Mouse (Mus musculus): ENCODE results near the gene Trex2. TPM values are rescaled to one million over a fixed set of nuclear protein-coding genes. Genes with fewer than 3 reads are reported as not detected.

Gene Trex2
- polyA plus RNA-seq, 1 experiment from 2014 or later = not detected

- H3K9ac ChIP-seq (ENCODE audit: low read depth, low read length) = no peak overlapping the region
- peak overlapping the region; percentile 43 for H3K27ac ChIP-seq (ENCODE audit: low read length)
- no peaks in the 10 kb centered on the region for H3K9me3 ChIP-seq (ENCODE audit: control insufficient read depth, low read length)
- no peaks in the 10 kb centered on the region for H3K36me3 ChIP-seq (ENCODE audit: control insufficient read depth, insufficient read depth, low read length)
- no peak overlapping the region for H3K4me2 ChIP-seq (ENCODE audit: low read depth, low read length)
- H3K27me3 ChIP-seq (replicated peaks; ENCODE audit: control insufficient read depth, insufficient read depth, low read length) = peaks cover 5% of the 10 kb centered on the region; the same call in 1 of the 2 replicates
- WGBS = 92% methylated on average over 1 of the region's 1 CpGs
- H3K4me3 ChIP-seq (ENCODE audit: low read length) = no peak overlapping the region
- ATAC-seq = no peak
- peaks cover 3% of the 10 kb centered on the region; the same call in 1 of the 2 replicates for H3K4me1 ChIP-seq (ENCODE audit: control insufficient read depth, insufficient read depth, low read length)
These were observed 40.6 kb upstream of the Trex2 start for GRCm38 (mm10) chrX:73475658-73476256.

GRCm38 (mm10) chrX:73474340-73475165, 39.4 kb upstream of the Trex2 start:
- Histone ChIP-seq H3K27me3 (replicated peaks; ENCODE audit: control insufficient read depth, insufficient read depth, low read length) (peaks cover 2% of the 10 kb centered on the region; the same call in 1 of the 2 replicates), H3K27ac (ENCODE audit: low read length) (peak overlapping the region; percentile 54), H3K36me3 (ENCODE audit: control insufficient read depth, insufficient read depth, low read length) (no peaks in the 10 kb centered on the region), H3K9me3 (ENCODE audit: control insufficient read depth, low read length) (no peaks in the 10 kb centered on the region), H3K4me2 (ENCODE audit: low read depth, low read length) (no peak overlapping the region), H3K9ac (ENCODE audit: low read depth, low read length) (no peak overlapping the region), H3K4me1 (ENCODE audit: control insufficient read depth, insufficient read depth, low read length) (peaks cover 3% of the 10 kb centered on the region; the same call in 1 of the 2 replicates), H3K4me3 (ENCODE audit: low read length) (no peak overlapping the region)
- ATAC-seq = peak; percentile 62
- 47% methylated on average over 12 of the region's 12 CpGs for WGBS

GRCm38 (mm10) chrX:73471764-73472163, 36.6 kb upstream of the Trex2 start:
- Histone ChIP-seq H3K4me1 (ENCODE audit: control insufficient read depth, insufficient read depth, low read length) (peaks cover 3% of the 10 kb centered on the region; the same call in 1 of the 2 replicates), H3K9ac (ENCODE audit: low read depth, low read length) (no peak overlapping the region), H3K27ac (ENCODE audit: low read length) (no peak overlapping the region), H3K4me3 (ENCODE audit: low read length) (no peak overlapping the region), H3K4me2 (ENCODE audit: low read depth, low read length) (no peak overlapping the region), H3K36me3 (ENCODE audit: control insufficient read depth, insufficient read depth, low read length) (no peaks in the 10 kb centered on the region), H3K9me3 (ENCODE audit: control insufficient read depth, low read length) (no peaks in the 10 kb centered on the region), H3K27me3 (replicated peaks; ENCODE audit: control insufficient read depth, insufficient read depth, low read length) (no peaks in the 10 kb centered on the region; the same call in 1 of the 2 replicates)
- no peak for ATAC-seq
- WGBS = 82% methylated on average over 3 of the region's 3 CpGs

GRCm38 (mm10) chrX:73468752-73469151, 33.6 kb upstream of the Trex2 start:
- H3K9me3 ChIP-seq (ENCODE audit: control insufficient read depth, low read length) = no peaks in the 10 kb centered on the region
- no peak; the same call in 1 of the 2 replicates for ATAC-seq
- 53% methylated on average over 1 of the region's 1 CpGs for WGBS
- no peaks in the 10 kb centered on the region; the same call in 1 of the 2 replicates for H3K27me3 ChIP-seq (replicated peaks; ENCODE audit: control insufficient read depth, insufficient read depth, low read length)
- no peaks in the 10 kb centered on the region for H3K4me1 ChIP-seq (ENCODE audit: control insufficient read depth, insufficient read depth, low read length)
- H3K36me3 ChIP-seq (ENCODE audit: control insufficient read depth, insufficient read depth, low read length) = no peaks in the 10 kb centered on the region
- peak overlapping the region; percentile 37; the same call in 1 of the 2 replicates for H3K27ac ChIP-seq (ENCODE audit: low read length)
- H3K4me2 ChIP-seq (ENCODE audit: low read depth, low read length) = no peak overlapping the region
- H3K9ac ChIP-seq (ENCODE audit: low read depth, low read length) = no peak overlapping the region
- no peak overlapping the region for H3K4me3 ChIP-seq (ENCODE audit: low read length)

GRCm38 (mm10) chrX:73468330-73468729, 33.2 kb upstream of the Trex2 start:
- 71% methylated on average over 3 of the region's 3 CpGs for WGBS
- peak; percentile 71 for ATAC-seq
- H3K9me3 ChIP-seq (ENCODE audit: control insufficient read depth, low read length) = no peaks in the 10 kb centered on the region
- H3K27me3 ChIP-seq (replicated peaks; ENCODE audit: control insufficient read depth, insufficient read depth, low read length) = no peaks in the 10 kb centered on the region; the same call in 1 of the 2 replicates
- no peak overlapping the region for H3K9ac ChIP-seq (ENCODE audit: low read depth, low read length)
- no peaks in the 10 kb centered on the region for H3K36me3 ChIP-seq (ENCODE audit: control insufficient read depth, insufficient read depth, low read length)
- no peak overlapping the region for H3K4me3 ChIP-seq (ENCODE audit: low read length)
- no peaks in the 10 kb centered on the region for H3K4me1 ChIP-seq (ENCODE audit: control insufficient read depth, insufficient read depth, low read length)
- no peak overlapping the region for H3K4me2 ChIP-seq (ENCODE audit: low read depth, low read length)
- 0 out of 2 replicates have a peak overlapping the region, but pooled peaks have one; percentile 66 for H3K27ac ChIP-seq (ENCODE audit: low read length)

- no peaks in the 10 kb centered on the region for H3K36me3 ChIP-seq (ENCODE audit: control insufficient read depth, insufficient read depth, low read length)
- H3K4me1 ChIP-seq (ENCODE audit: control insufficient read depth, insufficient read depth, low read length) = no peaks in the 10 kb centered on the region
- peak overlapping the region; percentile 66 for H3K27ac ChIP-seq (ENCODE audit: low read length)
- H3K4me2 ChIP-seq (ENCODE audit: low read depth, low read length) = no peak overlapping the region
- no peak overlapping the region for H3K9ac ChIP-seq (ENCODE audit: low read depth, low read length)
- ATAC-seq = 0 out of 2 replicates have a peak, but pooled peaks have one; percentile 38
- H3K4me3 ChIP-seq (ENCODE audit: low read length) = no peak overlapping the region
- no peaks in the 10 kb centered on the region; the same call in 1 of the 2 replicates for H3K27me3 ChIP-seq (replicated peaks; ENCODE audit: control insufficient read depth, insufficient read depth, low read length)
- H3K9me3 ChIP-seq (ENCODE audit: control insufficient read depth, low read length) = no peaks in the 10 kb centered on the region
- 54% methylated on average over 5 of the region's 5 CpGs for WGBS
These were observed 32.5 kb upstream of the Trex2 start for GRCm38 (mm10) chrX:73467446-73468241.

GRCm38 (mm10) chrX:73465483-73466186, 30.5 kb upstream of the Trex2 start:
- peak overlapping the region; percentile 8; the same call in 1 of the 2 replicates for H3K27ac ChIP-seq (ENCODE audit: low read length)
- WGBS = 55% methylated on average over 9 of the region's 9 CpGs
- no peak overlapping the region for H3K4me2 ChIP-seq (ENCODE audit: low read depth, low read length)
- H3K9me3 ChIP-seq (ENCODE audit: control insufficient read depth, low read length) = no peaks in the 10 kb centered on the region
- ATAC-seq = no peak; the same call in 1 of the 2 replicates
- H3K36me3 ChIP-seq (ENCODE audit: control insufficient read depth, insufficient read depth, low read length) = no peaks in the 10 kb centered on the region
- H3K27me3 ChIP-seq (replicated peaks; ENCODE audit: control insufficient read depth, insufficient read depth, low read length) = no peaks in the 10 kb centered on the region
- H3K4me3 ChIP-seq (ENCODE audit: low read length) = no peak overlapping the region
- no peak overlapping the region for H3K9ac ChIP-seq (ENCODE audit: low read depth, low read length)
- no peaks in the 10 kb centered on the region for H3K4me1 ChIP-seq (ENCODE audit: control insufficient read depth, insufficient read depth, low read length)

GRCm38 (mm10) chrX:73460792-73461191, 25.6 kb upstream of the Trex2 start:
- no peak for ATAC-seq
- Histone ChIP-seq H3K27me3 (replicated peaks; ENCODE audit: control insufficient read depth, insufficient read depth, low read length) (no peaks in the 10 kb centered on the region), H3K4me1 (ENCODE audit: control insufficient read depth, insufficient read depth, low read length) (no peaks in the 10 kb centered on the region), H3K27ac (ENCODE audit: low read length) (no peak overlapping the region), H3K4me2 (ENCODE audit: low read depth, low read length) (no peak overlapping the region), H3K9me3 (ENCODE audit: control insufficient read depth, low read length) (no peaks in the 10 kb centered on the region), H3K36me3 (ENCODE audit: control insufficient read depth, insufficient read depth, low read length) (no peaks in the 10 kb centered on the region), H3K9ac (ENCODE audit: low read depth, low read length) (no peak overlapping the region), H3K4me3 (ENCODE audit: low read length) (no peak overlapping the region)
- WGBS = 81% methylated on average over 4 of the region's 4 CpGs

All from intestine, embryonic 16.5 days (tissue).